Mouse (Mus musculus) heart, adult 2 months (tissue): ENCODE measurements around the gene Hs1bp3. TPM values are rescaled to one million over a fixed set of nuclear protein-coding genes. Genes with fewer than 3 reads are reported as not detected.

Experiments
- DNase-seq, 2 experiments: peaks; one replicate each; pipeline ENCODE4 v3.0.0; 2021
- H3K27ac ChIP-seq: fragments of 200-600 bp; 2 replicates; pipeline ENCODE4 v1.8.1; 2022
- H3K27me3 ChIP-seq: fragments of 200-500 bp; 2 replicates; pipeline ENCODE4 v1.6.1; 2012; ENCODE audit warnings: mild to moderate bottlenecking, low read length, inconsistent platforms, mixed read lengths; ENCODE audit not compliant: control insufficient read depth, insufficient read depth
- H3K36me3 ChIP-seq: fragments of 200-500 bp; 2 replicates; pipeline ENCODE4 v1.6.1; 2012; ENCODE audit warnings: low read length, inconsistent platforms; ENCODE audit not compliant: control insufficient read depth, insufficient read depth
- H3K4me1 ChIP-seq: fragments of 200-500 bp; 2 replicates; pipeline ENCODE4 v1.6.1; 2011; ENCODE audit warnings: low read length; ENCODE audit not compliant: control insufficient read depth, insufficient read depth
- H3K4me3 ChIP-seq: fragments of 200-600 bp; 2 replicates; pipeline ENCODE4 v1.8.1; 2022
- H3K79me2 ChIP-seq: fragments of 200-500 bp; replicated peaks from 2 replicates; pipeline ENCODE4 v1.6.1; 2012; ENCODE audit warnings: mild to moderate bottlenecking, inconsistent platforms, low read length, moderate library complexity, mixed read lengths; ENCODE audit not compliant: control insufficient read depth, insufficient read depth
- H3K9ac ChIP-seq: fragments of 200-500 bp; 2 replicates; pipeline ENCODE4 v1.6.1; 2012; ENCODE audit warnings: low read depth, mild to moderate bottlenecking, control low read depth, inconsistent platforms, low read length, mixed read lengths
- CTCF ChIP-seq: fragments of 200-600 bp; IDR thresholded peaks from 2 replicates; pipeline ENCODE4 v1.8.1; 2022; ENCODE audit warnings: antibody characterized with exemption, mild to moderate bottlenecking, moderate library complexity
- EP300 ChIP-seq: fragments of 200-500 bp; IDR thresholded peaks from 2 replicates; pipeline ENCODE4 v1.6.1; 2011; ENCODE audit warnings: low read depth, low read length, control low read depth; ENCODE audit not compliant: insufficient read depth
- POLR2A ChIP-seq: fragments of 200-500 bp; IDR thresholded peaks from 2 replicates; pipeline ENCODE4 v1.6.1; 2011; ENCODE audit warnings: mild to moderate bottlenecking, low read depth, low read length, control low read depth; ENCODE audit not compliant: insufficient read depth
- WGBS: fragments of 180-500 bp; shearing (Covaris S2); methylation state at CpG from one replicate; pipeline ENCODE4 v1.1.7; 2018; 5-methylcytosine and 5-hydroxymethylcytosine counted together
- intact Hi-C: fragments of 180-260 bp; cut with DNase I; formaldehyde crosslinking; loops from one replicate; pipeline ENCODE4 v1.15.1; 2025
- polyA plus RNA-seq: library from polyadenylated mRNA; depleted of rRNA; stranded (reverse); fragments of >200 nt; gene quantifications from 2 replicates; pipeline ENCODE4 v1.2.3, GENCODE M21; 2012
- total RNA-seq, 2 experiments: library from RNA; stranded (reverse); gene quantifications; 2 replicates each; pipeline ENCODE4 v1.2.3; 2021

Hs1bp3 gene
- total and polyA plus RNA-seq, 3 experiments = 12.7 to 17.3 (median 13.8) TPM

DNA sequence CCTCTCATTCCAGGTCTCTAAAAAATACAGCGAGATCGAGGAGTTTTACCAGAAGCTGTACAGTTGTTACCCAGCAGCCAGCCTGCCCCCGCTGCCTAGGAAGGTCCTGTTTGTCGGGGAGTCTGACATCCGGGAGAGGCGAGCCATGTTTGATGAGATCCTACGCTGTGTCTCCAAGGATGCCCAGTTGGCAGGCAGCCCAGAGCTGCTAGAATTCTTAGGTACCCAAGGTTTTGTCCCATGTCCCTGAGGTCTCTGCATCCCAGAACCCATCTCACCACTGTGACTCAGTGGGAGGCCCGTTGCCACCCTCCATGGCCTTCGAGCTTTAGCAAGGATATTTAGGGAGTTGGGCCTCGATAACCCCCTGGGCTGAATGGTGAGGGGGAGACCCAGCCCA is 8.3 kb downstream of the Hs1bp3 start:
- H3K36me3 ChIP-seq = peaks cover under 1% of the 10 kb centered on the region; the same call in 1 of the 2 replicates

GRCm38 (mm10) chr12:8324086-8324485 is 10.9 kb downstream of the Hs1bp3 start:
- Histone ChIP-seq H3K4me3 (no peak overlapping the region), H3K4me1 (peaks cover 5% of the 10 kb centered on the region)

More for the DNA sequence above, 8.3 kb downstream of the Hs1bp3 start:
- no peak for DNase-seq
- H3K4me3 ChIP-seq = no peak overlapping the region
- H3K9ac ChIP-seq = no peak overlapping the region
- 81% methylated on average over 10 of the region's 10 CpGs for WGBS
- H3K27ac ChIP-seq = no peak overlapping the region
- TF ChIP-seq EP300 (no peak), CTCF (no peak), POLR2A (no peak)
- H3K27me3 ChIP-seq = no peaks in the 10 kb centered on the region
- H3K4me1 ChIP-seq = no peaks in the 10 kb centered on the region
- H3K79me2 ChIP-seq = no peaks in the 10 kb centered on the region
- intact Hi-C loops = loop anchor here (2.0 kb wide), 1 partner anchor 225 kb away; no protein-coding TSS in a partner anchor

GRCm38 (mm10) chr12:8325245-8325942 is 12.2 kb downstream of the Hs1bp3 start:
- Histone ChIP-seq H3K79me2 (no peaks in the 10 kb centered on the region), H3K36me3 (peaks cover 9% of the 10 kb centered on the region), H3K27me3 (no peaks in the 10 kb centered on the region), H3K4me1 (peaks cover 5% of the 10 kb centered on the region), H3K4me3 (no peak overlapping the region), H3K9ac (no peak overlapping the region), H3K27ac (peak overlapping the region; percentile 85)
- TF ChIP-seq CTCF (no peak), EP300 (no peak), POLR2A (no peak)
- DNase-seq = peak; percentile 36 to 52
- 76% methylated on average over 13 of the region's 13 CpGs for WGBS
- intact Hi-C loops = loop anchor here (5.0 kb wide), 1 partner anchor 62 kb away; no protein-coding TSS in a partner anchor

More at GRCm38 (mm10) chr12:8324086-8324485, 10.9 kb downstream of the Hs1bp3 start:
- H3K27me3 ChIP-seq = no peaks in the 10 kb centered on the region
- DNase-seq = no peak
- H3K36me3 ChIP-seq = peaks cover 9% of the 10 kb centered on the region
- no peak overlapping the region for H3K9ac ChIP-seq
- intact Hi-C loops = no loop called here
- WGBS = 89% methylated on average over 10 of the region's 10 CpGs
- no peaks in the 10 kb centered on the region for H3K79me2 ChIP-seq
- no peak overlapping the region for H3K27ac ChIP-seq
- TF ChIP-seq EP300 = no peak
- no peak for TF ChIP-seq CTCF
- no peak for TF ChIP-seq POLR2A

DNA sequence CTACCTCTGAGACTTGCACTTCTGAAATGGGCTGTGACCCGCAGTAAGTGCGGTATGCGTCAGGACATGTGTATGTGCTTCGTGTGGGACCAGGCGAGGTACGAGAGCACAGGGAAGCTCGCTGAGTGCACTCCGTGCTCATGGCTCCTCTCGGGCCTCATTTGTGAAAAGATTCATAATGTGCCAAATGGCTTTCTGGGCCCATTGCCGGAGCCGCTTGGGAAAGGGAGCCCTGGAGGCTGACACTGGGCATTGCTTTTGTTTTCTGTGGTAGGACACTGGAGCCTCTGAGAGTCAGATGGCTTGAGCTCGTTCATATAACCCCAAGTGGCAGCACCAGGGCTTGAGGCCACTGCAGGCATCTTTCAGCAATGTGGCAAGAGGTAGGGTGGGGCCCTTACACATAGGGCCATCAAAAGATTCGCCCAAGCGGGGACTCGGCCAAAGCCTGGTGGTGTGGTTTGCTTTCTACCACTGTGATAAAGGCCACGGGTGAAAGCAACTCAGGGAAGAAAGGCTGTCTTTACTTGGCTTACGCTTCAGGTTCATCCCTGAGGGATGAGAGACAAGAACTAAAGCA is 12.8 kb downstream of the Hs1bp3 start:
- no peak overlapping the region for H3K4me3 ChIP-seq
- H3K9ac ChIP-seq = no peak overlapping the region
- WGBS = 90% methylated on average over 17 of the region's 17 CpGs
- H3K79me2 ChIP-seq = no peaks in the 10 kb centered on the region
- peak in 1 of 2 experiments; percentile 38 for DNase-seq
- peaks cover 9% of the 10 kb centered on the region for H3K36me3 ChIP-seq
- TF ChIP-seq POLR2A = no peak
- TF ChIP-seq CTCF = peak; percentile 16; the same call in 1 of the 2 replicates
- H3K27me3 ChIP-seq = no peaks in the 10 kb centered on the region
- H3K4me1 ChIP-seq = peaks cover 5% of the 10 kb centered on the region
- peak overlapping the region; percentile 85 for H3K27ac ChIP-seq
- intact Hi-C loops = loop anchor here (5.0 kb wide), 1 partner anchor 61 kb away; no protein-coding TSS in a partner anchor

- peaks cover 9% of the 10 kb centered on the region for H3K36me3 ChIP-seq
- intact Hi-C loops = loop anchor here (1.0 to 5.0 kb wide), 3 partner anchors 60 to 174 kb away; no protein-coding TSS in a partner anchor
- H3K9ac ChIP-seq = peak overlapping the region; percentile 34
- H3K27ac ChIP-seq = peak overlapping the region; percentile 85
- H3K4me1 ChIP-seq = peaks cover 11% of the 10 kb centered on the region
- 20% methylated on average over 17 of the region's 17 CpGs for WGBS
- H3K27me3 ChIP-seq = no peaks in the 10 kb centered on the region
- H3K4me3 ChIP-seq = 0 out of 2 replicates have a peak overlapping the region, but pooled peaks have one; percentile 4
- TF ChIP-seq POLR2A (0 out of 2 replicates have a peak, but pooled peaks have one; percentile 17), CTCF (peak; percentile 98), EP300 (peak; percentile 99)
- peak; percentile 92 to 94 for DNase-seq
- no peaks in the 10 kb centered on the region for H3K79me2 ChIP-seq
These were observed 13.8 kb downstream of the Hs1bp3 start for GRCm38 (mm10) chr12:8326825-8327674.
